Mouse (Mus musculus) liver, adult 2 months (tissue): ENCODE measurements at regions not wholly inside any gene's neighbourhood (a gene's known extent, or its start where the extent isn't known, plus 50 kb on each side); places are given as distances from the start of the nearest gene placed in this dataset.
A peak's percentile ranks its signal among the peaks of the same experiment; 100 is the strongest.

ENCODE experiments used
- DNase-seq: peaks from one replicate; pipeline ENCODE4 v3.0.0-alpha.2; 2011; ENCODE audit warnings: low read depth, low spot score; ENCODE audit errors: extremely low read depth
- H3K27ac ChIP-seq: fragments of 200-500 bp; replicated peaks from 2 replicates; pipeline ENCODE4 v1.5.1; 2012; ENCODE audit warnings: low read depth, mild to moderate bottlenecking, control low read depth, inconsistent platforms, low read length; ENCODE audit not compliant: insufficient read depth
- H3K27me3 ChIP-seq: fragments of 200-500 bp; 2 replicates; pipeline ENCODE4 v1.6.1; 2012; ENCODE audit warnings: mild to moderate bottlenecking, moderate library complexity, low read length, inconsistent platforms; ENCODE audit not compliant: control insufficient read depth, insufficient read depth
- H3K36me3 ChIP-seq: fragments of 200-500 bp; 2 replicates; pipeline ENCODE4 v1.6.1; 2012; ENCODE audit warnings: low read length, inconsistent platforms; ENCODE audit not compliant: control insufficient read depth, insufficient read depth
- H3K4me1 ChIP-seq: fragments of 200-500 bp; 2 replicates; pipeline ENCODE4 v1.6.1; 2011; ENCODE audit warnings: low read length; ENCODE audit not compliant: control insufficient read depth, insufficient read depth
- H3K4me3 ChIP-seq: fragments of 200-500 bp; 2 replicates; pipeline ENCODE4 v1.5.1; 2011; ENCODE audit warnings: low read depth, mild to moderate bottlenecking, control low read depth, low read length, moderate library complexity; ENCODE audit not compliant: insufficient read depth
- H3K79me2 ChIP-seq: fragments of 200-500 bp; 2 replicates; pipeline ENCODE4 v1.6.1; 2012; ENCODE audit warnings: inconsistent platforms, mild to moderate bottlenecking, low read length, moderate library complexity; ENCODE audit not compliant: control insufficient read depth, insufficient read depth
- H3K9ac ChIP-seq: fragments of 200-500 bp; 2 replicates; pipeline ENCODE4 v1.6.1; 2012; ENCODE audit warnings: low read depth, mild to moderate bottlenecking, control low read depth, inconsistent platforms, low read length
- CTCF ChIP-seq: fragments of 200-500 bp; IDR thresholded peaks from 2 replicates; pipeline ENCODE4 v1.5.1; 2011; ENCODE audit warnings: low read depth, low read length, control low read depth
- POLR2A ChIP-seq: fragments of 200-500 bp; IDR thresholded peaks from 2 replicates; pipeline ENCODE4 v1.6.1; 2011; ENCODE audit warnings: low read length, control low read depth; ENCODE audit not compliant: insufficient read depth; ENCODE audit errors: extremely low read depth
- WGBS: fragments of 180-500 bp; shearing (Covaris S2); methylation state at CpG from one replicate; pipeline ENCODE4 v1.1.7; 2018; 5-methylcytosine and 5-hydroxymethylcytosine counted together

- no peaks in the 10 kb centered on the region for H3K36me3 ChIP-seq
- H3K4me1 ChIP-seq: peaks cover 49% of the 10 kb centered on the region
- no peaks in the 10 kb centered on the region for H3K27me3 ChIP-seq
- 33% methylated on average over 3 of the region's 3 CpGs for WGBS
- TF ChIP-seq POLR2A: no peak
- no peak for TF ChIP-seq CTCF
- H3K79me2 ChIP-seq: no peaks in the 10 kb centered on the region
- 0 out of 2 replicates have a peak overlapping the region, but pooled peaks have one; percentile 5 for H3K27ac ChIP-seq
- no peak overlapping the region for H3K9ac ChIP-seq
- H3K4me3 ChIP-seq: no peak overlapping the region
- peak; percentile 90 for DNase-seq
Measured at GRCm38 (mm10) chr16:18715381-18715780, 61.3 kb upstream of the Cldn5 start.

GRCm38 (mm10) chr16:18718040-18718439 is 58.6 kb upstream of the Cldn5 start:
- no peaks in the 10 kb centered on the region for H3K27me3 ChIP-seq
- TF ChIP-seq POLR2A: no peak
- TF ChIP-seq CTCF: no peak
- H3K79me2 ChIP-seq: no peaks in the 10 kb centered on the region
- no peak overlapping the region for H3K4me3 ChIP-seq
- no peak overlapping the region for H3K27ac ChIP-seq
- WGBS: 2% methylated on average over 2 of the region's 2 CpGs
- no peak overlapping the region for H3K9ac ChIP-seq
- peak; percentile 85 for DNase-seq
- H3K4me1 ChIP-seq: peaks cover 36% of the 10 kb centered on the region
- H3K36me3 ChIP-seq: no peaks in the 10 kb centered on the region

- no peaks in the 10 kb centered on the region for H3K27me3 ChIP-seq
- H3K9ac ChIP-seq: no peak overlapping the region
- no peak overlapping the region for H3K27ac ChIP-seq
- no peaks in the 10 kb centered on the region for H3K79me2 ChIP-seq
- no peaks in the 10 kb centered on the region for H3K36me3 ChIP-seq
- H3K4me3 ChIP-seq: no peak overlapping the region
- no peak for DNase-seq
- H3K4me1 ChIP-seq: peaks cover 25% of the 10 kb centered on the region
- 81% methylated on average over 13 of the region's 13 CpGs for WGBS
- TF ChIP-seq CTCF: no peak
- no peak for TF ChIP-seq POLR2A
Measured at GRCm38 (mm10) chr16:18720433-18721233, 56.0 kb upstream of the Cldn5 start.

GRCm38 (mm10) chr16:18723186-18723843 is 53.3 kb upstream of the Cldn5 start:
- H3K9ac ChIP-seq: no peak overlapping the region
- H3K4me1 ChIP-seq: peaks cover 2% of the 10 kb centered on the region; the same call in 1 of the 2 replicates
- H3K27me3 ChIP-seq: no peaks in the 10 kb centered on the region
- H3K79me2 ChIP-seq: no peaks in the 10 kb centered on the region
- 83% methylated on average over 3 of the region's 3 CpGs for WGBS
- no peak overlapping the region for H3K27ac ChIP-seq
- TF ChIP-seq POLR2A: no peak
- no peaks in the 10 kb centered on the region for H3K36me3 ChIP-seq
- DNase-seq: no peak
- no peak overlapping the region for H3K4me3 ChIP-seq

- no peak for TF ChIP-seq CTCF
- no peak for TF ChIP-seq POLR2A
- no peak overlapping the region for H3K4me3 ChIP-seq
- no peaks in the 10 kb centered on the region for H3K36me3 ChIP-seq
- no peaks in the 10 kb centered on the region for H3K27me3 ChIP-seq
- H3K9ac ChIP-seq: no peak overlapping the region
- no peaks in the 10 kb centered on the region for H3K79me2 ChIP-seq
- DNase-seq: no peak
- no peaks in the 10 kb centered on the region for H3K4me1 ChIP-seq
- H3K27ac ChIP-seq: no peak overlapping the region
- WGBS: 41% methylated on average over 3 of the region's 3 CpGs
Measured at GRCm38 (mm10) chr16:18723874-18724273, 52.8 kb upstream of the Cldn5 start.

- WGBS: 63% methylated on average over 6 of the region's 6 CpGs
- TF ChIP-seq POLR2A: no peak
- no peak for TF ChIP-seq CTCF
- Histone ChIP-seq H3K79me2 (no peaks in the 10 kb centered on the region), H3K9ac (no peak overlapping the region), H3K27me3 (no peaks in the 10 kb centered on the region), H3K36me3 (no peaks in the 10 kb centered on the region), H3K4me1 (no peaks in the 10 kb centered on the region), H3K4me3 (no peak overlapping the region), H3K27ac (no peak overlapping the region)
- DNase-seq: no peak
Measured at GRCm38 (mm10) chr16:18724706-18725105, 51.9 kb upstream of the Cldn5 start.
